Mouse (Mus musculus) small intestine, adult 2 months (tissue): ENCODE results near the gene Dusp11. TPM values are rescaled to one million over a fixed set of nuclear protein-coding genes. Genes with fewer than 3 reads are reported as not detected.
A peak's percentile ranks its signal among the peaks of the same experiment; 100 is the strongest.
"Not testable (repeated sequence)": the region's sequence is repeated elsewhere in the genome, so short reads cannot be mapped to it uniquely, and the experiment has no call there.

ENCODE experiments used
- H3K27ac ChIP-seq: fragments of 200-500 bp; 2 replicates; pipeline ENCODE4 v1.5.1; 2012; ENCODE audit warnings: low read depth, low read length, control low read depth, inconsistent platforms; ENCODE audit not compliant: insufficient read depth
- H3K27me3 ChIP-seq: fragments of 200-500 bp; 2 replicates; pipeline ENCODE4 v1.6.1; 2012; ENCODE audit warnings: mild to moderate bottlenecking, moderate library complexity, low read length, inconsistent platforms; ENCODE audit not compliant: control insufficient read depth, insufficient read depth
- H3K36me3 ChIP-seq: fragments of 200-500 bp; 2 replicates; pipeline ENCODE4 v1.6.1; 2012; ENCODE audit warnings: mild to moderate bottlenecking, low read length, control low read depth, inconsistent platforms; ENCODE audit not compliant: control insufficient read depth, insufficient read depth
- H3K4me1 ChIP-seq: fragments of 200-500 bp; 2 replicates; pipeline ENCODE4 v1.6.1; 2012; ENCODE audit warnings: low read length, inconsistent platforms, mixed read lengths; ENCODE audit not compliant: control insufficient read depth, insufficient read depth, insufficient read length
- H3K4me3 ChIP-seq: fragments of 200-500 bp; 2 replicates; pipeline ENCODE4 v1.5.1; 2012; ENCODE audit warnings: low read depth, mild to moderate bottlenecking, control low read depth, inconsistent platforms, low read length, moderate library complexity
- CTCF ChIP-seq: fragments of 200-500 bp; IDR thresholded peaks from 2 replicates; pipeline ENCODE4 v1.5.1; 2012; ENCODE audit warnings: low read depth, mild to moderate bottlenecking, control low read depth, inconsistent platforms, low read length, moderate library complexity, mixed read lengths; ENCODE audit not compliant: insufficient replicate concordance, insufficient read length; ENCODE audit errors: extremely low read depth
- POLR2A ChIP-seq: fragments of 200-500 bp; IDR thresholded peaks from 2 replicates; pipeline ENCODE4 v1.6.1; 2012; ENCODE audit warnings: low read depth, mild to moderate bottlenecking, control low read depth, inconsistent platforms, low read length, moderate library complexity
- WGBS: fragments of 180-500 bp; shearing (Covaris S2); methylation state at CpG from one replicate; pipeline ENCODE4 v1.1.7; 2018; 5-methylcytosine and 5-hydroxymethylcytosine counted together
- polyA plus RNA-seq: library from polyadenylated mRNA; depleted of rRNA; stranded (reverse); fragments of >200 nt; gene quantifications from 2 replicates; pipeline ENCODE4 v1.2.3, GENCODE M21; 2012; rRNA removed

The Dusp11 gene
- polyA plus RNA-seq, 1 experiment, result 18.7 TPM

GRCm38 (mm10) chr6:85902303-85902702 lies 59.2 kb downstream of the Dusp11 start:
- Histone ChIP-seq H3K4me3 (no peak overlapping the region), H3K27me3 (no peaks in the 10 kb centered on the region), H3K27ac (peak overlapping the region; percentile 98), H3K4me1 (peaks cover 12% of the 10 kb centered on the region; the same call in 1 of the 2 replicates), H3K36me3 (peaks cover 4% of the 10 kb centered on the region; the same call in 1 of the 2 replicates)
- 31% methylated on average over 2 of the region's 2 CpGs for WGBS
- TF ChIP-seq CTCF, result no peak
- TF ChIP-seq POLR2A, result no peak

- peaks cover 11% of the 10 kb centered on the region; the same call in 1 of the 2 replicates for H3K4me1 ChIP-seq
- not testable (repeated sequence) for H3K36me3 ChIP-seq, H3K4me3 ChIP-seq, H3K27me3 ChIP-seq, H3K27ac ChIP-seq
- WGBS, result 80% methylated on average over 7 of the region's 8 CpGs
Observed at GRCm38 (mm10) chr6:85898596-85899475, 62.6 kb downstream of the Dusp11 start.

DNA sequence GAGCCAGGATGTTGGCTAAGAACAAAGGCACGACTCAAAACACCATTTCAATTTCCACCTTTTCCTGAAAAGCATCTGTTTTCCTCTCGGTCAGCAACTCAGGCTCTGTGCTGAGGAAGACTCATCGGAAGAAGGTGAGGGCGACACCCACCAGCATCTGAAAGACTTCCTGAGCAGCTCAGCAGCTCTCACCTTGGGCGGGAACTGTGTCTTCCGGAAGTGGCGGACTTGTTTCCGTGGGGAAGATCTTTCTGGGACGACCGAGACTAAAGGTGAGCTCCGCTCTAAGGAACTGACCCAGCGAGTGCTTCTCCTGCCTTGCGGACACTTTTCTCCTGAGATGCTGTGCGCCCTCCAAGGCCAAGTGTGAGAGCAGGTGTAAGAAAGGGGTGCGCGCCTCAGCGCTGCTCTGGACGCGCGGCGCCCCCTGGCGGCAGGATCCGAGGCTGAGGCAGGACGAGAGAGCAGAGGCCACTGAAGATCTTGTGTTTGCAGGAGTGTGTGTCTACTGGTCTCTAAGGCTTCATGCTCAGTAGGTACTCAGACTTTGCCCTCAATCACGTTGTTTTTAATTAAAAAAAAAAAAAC lies 66.3 kb downstream of the Dusp11 start:
- H3K27ac ChIP-seq, H3K4me3 ChIP-seq, H3K4me1 ChIP-seq, H3K27me3 ChIP-seq, H3K36me3 ChIP-seq: not testable (repeated sequence)
- WGBS, result 60% methylated on average over 25 of the region's 25 CpGs
- TF ChIP-seq CTCF, result peak; percentile 45; the same call in 1 of the 2 replicates

Other genes starting within 250 kb of the Dusp11 start
- 1.0 and 1.1 TPM in 2 replicates for gene Nat8f7, start 248.5 kb downstream of the Dusp11 start, polyA plus RNA-seq
- 0.62 and 2.8 TPM in 2 replicates for gene Nat8f3, start 195.9 kb downstream of the Dusp11 start, polyA plus RNA-seq
- gene Nat8f6, start 140.7 kb downstream of the Dusp11 start, polyA plus RNA-seq, result 1.9 and 2.3 TPM in 2 replicates
- gene Nat8f5, start 140.7 kb downstream of the Dusp11 start, polyA plus RNA-seq, result 14.4 and 46.1 TPM in 2 replicates
- gene Nat8, start 129.6 kb downstream of the Dusp11 start, polyA plus RNA-seq, result 60.8 and 66.8 TPM in 2 replicates
- gene Nat8f2, start 92.5 kb downstream of the Dusp11 start, polyA plus RNA-seq, result 0.23 and 0.66 TPM in 2 replicates
- 15.6 and 32.6 TPM in 2 replicates for gene Nat8f4, start 56.8 kb downstream of the Dusp11 start, polyA plus RNA-seq
- 6.8 and 16.0 TPM in 2 replicates for gene Tprkb, start 49.8 kb downstream of the Dusp11 start, polyA plus RNA-seq
- gene Nat8f1, start 46.0 kb downstream of the Dusp11 start, polyA plus RNA-seq, result 16.0 and 21.4 TPM in 2 replicates
- gene Figla, start 54.5 kb upstream of the Dusp11 start, polyA plus RNA-seq, result not detected in 2 replicates
- gene Add2, start 67.0 kb upstream of the Dusp11 start, polyA plus RNA-seq, result 0.30 and 1.5 TPM in 2 replicates
- gene Tgfa, start 233.6 kb upstream of the Dusp11 start, polyA plus RNA-seq, result 10.2 and 26.8 TPM in 2 replicates